Mouse (Mus musculus) limb, embryonic 14.5 days (tissue): ENCODE data around the gene Wnt8b. TPM values are rescaled to one million over a fixed set of nuclear protein-coding genes. Genes with fewer than 3 reads are reported as not detected.

Experiments used
- ATAC-seq: fragments of 200-750 bp; cut with Nextera tagmentation; 2 replicates; pipeline ENCODE4 v1.8.0; 2017; ENCODE audit warnings: low read depth, moderate number of reproducible peaks, moderate TSS enrichment; ENCODE audit not compliant: low FRiP score
- DNase-seq: peaks from one replicate; pipeline ENCODE4 v3.0.0-alpha.2; 2015; ENCODE audit warnings: low spot score
- H3K27ac ChIP-seq: fragments of 300-500 bp; sonication (generic); replicated peaks from 2 replicates; pipeline ENCODE4 v1.5.1; 2014; ENCODE audit warnings: low read depth, mild to moderate bottlenecking, low read length, moderate library complexity, mixed read lengths
- H3K27me3 ChIP-seq: fragments of 300-500 bp; sonication (generic); 2 replicates; pipeline ENCODE4 v1.6.1; 2014; ENCODE audit warnings: low read length, mixed read lengths; ENCODE audit not compliant: control insufficient read depth, insufficient read depth
- H3K36me3 ChIP-seq: fragments of 300-500 bp; sonication (generic); 2 replicates; pipeline ENCODE4 v1.6.1; 2014; ENCODE audit warnings: mild to moderate bottlenecking, low read length, moderate library complexity, mixed read lengths; ENCODE audit not compliant: control insufficient read depth, insufficient read depth
- H3K4me1 ChIP-seq: fragments of 300-500 bp; sonication (generic); 2 replicates; pipeline ENCODE4 v1.6.1; 2014; ENCODE audit warnings: antibody characterized with exemption, low read length, mixed read lengths; ENCODE audit not compliant: control insufficient read depth, insufficient read depth
- H3K4me2 ChIP-seq: fragments of 300-500 bp; sonication (generic); replicated peaks from 2 replicates; pipeline ENCODE4 v1.6.1; 2014; ENCODE audit warnings: low read depth, mild to moderate bottlenecking, low read length, moderate library complexity; ENCODE audit not compliant: severe bottlenecking
- H3K4me3 ChIP-seq: fragments of 300-500 bp; sonication (generic); replicated peaks from 2 replicates; pipeline ENCODE4 v1.5.1; 2014; ENCODE audit warnings: low read length
- H3K9ac ChIP-seq: fragments of 300-500 bp; sonication (generic); 2 replicates; pipeline ENCODE4 v1.6.1; 2014; ENCODE audit warnings: mild to moderate bottlenecking, low read depth, low read length, moderate library complexity; ENCODE audit not compliant: severe bottlenecking
- H3K9me3 ChIP-seq: fragments of 300-500 bp; sonication (generic); 2 replicates; pipeline ENCODE4 v1.6.1; 2016; ENCODE audit warnings: low read length; ENCODE audit not compliant: control insufficient read depth
- POLR2A ChIP-seq: fragments of 200-500 bp; IDR thresholded peaks from 2 replicates; pipeline ENCODE4 v1.8.0; 2012; ENCODE audit warnings: inconsistent platforms, mild to moderate bottlenecking, moderate library complexity, borderline replicate concordance; ENCODE audit not compliant: insufficient read depth, insufficient read length; ENCODE audit errors: extremely low read depth
- WGBS: fragments of 180-500 bp; shearing (Covaris S2); extraction: QIAGEN DNeasy Blood & Tissue Kit; methylation state at CpG from one replicate; pipeline ENCODE4 v1.1.7; 2014; 5-methylcytosine and 5-hydroxymethylcytosine counted together
- polyA plus RNA-seq, 2 experiments: library from polyadenylated mRNA; depleted of rRNA in 1 of 2; stranded (reverse) in 1 of 2; unstranded in 1 of 2; fragments of >200 nt; fragmentation: Nextera tagmentation in 1 of 2; extraction: Ambion mirVana in 1 of 2; gene quantifications; 2 replicates each; pipeline versions ENCODE4 v1.2.1 to v1.2.3; 2012 to 2014

The Wnt8b gene
- polyA plus RNA-seq (2012; rRNA removed) (0.03 and 0.04 TPM in 2 replicates), polyA plus RNA-seq (2014; fragmentation: Nextera tagmentation; extraction: Ambion mirVana) (not detected in 2 replicates)

DNA sequence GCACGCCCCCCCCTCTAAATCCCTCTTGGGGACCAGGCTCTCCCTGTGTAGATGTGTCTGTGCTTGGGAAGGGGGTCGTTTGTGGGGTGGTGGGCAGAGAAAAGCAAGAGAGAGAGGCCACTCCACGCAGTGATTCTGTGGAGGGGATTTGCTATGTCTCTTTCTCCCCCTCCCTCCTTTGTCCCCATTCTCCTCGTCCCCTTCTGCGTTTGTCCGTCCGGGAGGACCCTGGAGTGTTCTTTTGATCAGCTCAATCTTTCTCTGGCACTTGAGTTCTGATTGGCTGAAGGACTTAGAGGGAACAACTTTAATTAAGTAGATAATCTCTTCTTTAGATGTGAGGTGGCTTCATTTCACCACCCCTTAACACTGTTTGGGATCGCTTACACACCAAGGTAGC, at the start of gene Wnt8b:
Gene Wnt8b, plus strand, starts transcription at position 345 of the 400 bp plus-strand sequence.
- H3K4me3 ChIP-seq, result no peak within 1 kb of the TSS
- no peak within 1 kb of the TSS for H3K4me2 ChIP-seq
- no peak within 1 kb of the TSS for H3K9ac ChIP-seq
- DNase-seq, result no peak
- H3K9me3 ChIP-seq, result no peaks in the 10 kb centered on the region
- no peak within 1 kb of the TSS for H3K27ac ChIP-seq
- H3K27me3 ChIP-seq, result no peaks in the 10 kb centered on the region
- WGBS, result 35% methylated on average over 8 of the region's 8 CpGs
- no peaks in the 10 kb centered on the region for H3K4me1 ChIP-seq
- no peak for ATAC-seq
- H3K36me3 ChIP-seq, result no peaks in the 10 kb centered on the region
- no peak for TF ChIP-seq POLR2A

DNA sequence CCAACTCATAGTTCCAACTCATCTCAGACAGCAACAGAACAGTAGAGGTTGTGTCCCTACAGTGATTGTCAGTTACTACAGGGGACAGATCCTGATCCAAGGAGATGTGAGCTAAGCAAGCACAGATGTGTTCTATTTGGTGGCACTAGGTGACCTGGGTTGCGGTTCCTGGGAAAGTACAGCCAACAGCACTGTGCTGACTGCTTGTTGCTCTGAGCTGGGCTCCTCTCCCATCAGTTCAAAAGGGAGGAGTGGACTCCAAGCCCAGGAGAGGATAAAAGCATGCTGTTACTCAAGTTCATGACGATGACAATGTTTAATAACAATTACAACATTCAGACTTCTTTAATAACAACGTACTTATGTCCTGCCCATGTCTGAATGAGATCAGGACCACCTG, 47.5 kb upstream of the Wnt8b start:
- 85% methylated on average over 3 of the region's 3 CpGs for WGBS
- no peaks in the 10 kb centered on the region for H3K4me1 ChIP-seq
- no peak for DNase-seq
- no peaks in the 10 kb centered on the region for H3K27me3 ChIP-seq
- no peak overlapping the region for H3K4me3 ChIP-seq
- no peak overlapping the region for H3K9ac ChIP-seq
- no peak overlapping the region for H3K4me2 ChIP-seq
- no peaks in the 10 kb centered on the region for H3K36me3 ChIP-seq
- ATAC-seq, result no peak
- H3K27ac ChIP-seq, result no peak overlapping the region
- no peak for TF ChIP-seq POLR2A
- no peaks in the 10 kb centered on the region for H3K9me3 ChIP-seq

DNA sequence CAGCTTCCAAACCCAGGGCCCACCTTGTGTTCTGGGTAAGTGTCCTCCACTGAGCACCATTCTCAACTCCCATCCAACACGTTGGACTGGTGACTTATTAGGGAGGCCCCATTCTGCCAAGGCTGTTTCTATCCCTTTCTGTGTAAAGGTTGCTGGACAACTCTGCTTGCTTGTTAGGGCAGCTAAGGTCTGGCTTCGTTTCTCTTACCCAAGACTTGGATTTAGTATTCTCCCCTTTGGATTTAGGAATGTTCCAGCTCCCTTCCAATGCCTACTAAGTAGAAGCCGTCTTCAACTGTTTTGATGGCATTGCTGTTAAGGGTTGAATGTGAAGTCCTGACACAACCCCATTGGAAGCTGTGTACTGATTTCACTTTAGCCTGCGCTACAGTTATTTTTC, 45.3 kb upstream of the Wnt8b start:
- H3K4me1 ChIP-seq, result no peaks in the 10 kb centered on the region
- no peaks in the 10 kb centered on the region for H3K9me3 ChIP-seq
- WGBS, result 80% methylated on average over 4 of the region's 4 CpGs
- DNase-seq (no peak), ATAC-seq (no peak)
- no peaks in the 10 kb centered on the region for H3K36me3 ChIP-seq
- no peaks in the 10 kb centered on the region for H3K27me3 ChIP-seq
- H3K9ac ChIP-seq, result no peak overlapping the region
- no peak overlapping the region for H3K27ac ChIP-seq
- no peak overlapping the region for H3K4me3 ChIP-seq
- H3K4me2 ChIP-seq, result no peak overlapping the region
- no peak for TF ChIP-seq POLR2A

- TF ChIP-seq POLR2A, result no peak
- Histone ChIP-seq H3K4me1 (no peaks in the 10 kb centered on the region), H3K9me3 (no peaks in the 10 kb centered on the region), H3K27ac (no peak overlapping the region), H3K4me2 (no peak overlapping the region), H3K27me3 (no peaks in the 10 kb centered on the region), H3K9ac (no peak overlapping the region), H3K36me3 (no peaks in the 10 kb centered on the region), H3K4me3 (no peak overlapping the region)
- no peak for ATAC-seq
- WGBS, result 72% methylated on average over 6 of the region's 6 CpGs
- no peak for DNase-seq
Observed at GRCm38 (mm10) chr19:44454862-44455261, 38.4 kb upstream of the Wnt8b start.

DNA sequence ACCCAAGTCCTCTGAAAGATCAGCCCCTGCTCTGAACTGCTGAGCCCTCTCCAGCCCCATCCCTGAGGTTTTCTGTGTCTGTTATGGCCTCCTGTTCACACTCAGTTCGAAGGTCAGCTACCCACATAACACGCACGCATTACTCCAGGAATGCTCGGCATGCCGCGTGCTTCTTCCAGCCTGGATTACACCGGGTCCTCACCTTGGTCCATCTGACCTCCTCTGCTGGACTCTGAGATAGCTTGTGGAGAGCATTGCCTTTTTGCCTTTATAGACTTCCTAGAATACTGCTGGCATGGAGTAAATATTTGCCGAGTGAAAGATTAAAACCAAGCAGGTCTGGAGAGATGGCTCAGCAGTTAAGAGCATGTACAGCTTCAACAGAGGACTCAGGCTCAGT, 37.9 kb upstream of the Wnt8b start:
- DNase-seq (no peak), ATAC-seq (no peak)
- no peaks in the 10 kb centered on the region for H3K36me3 ChIP-seq
- no peak overlapping the region for H3K27ac ChIP-seq
- TF ChIP-seq POLR2A, result no peak
- 87% methylated on average over 8 of the region's 8 CpGs for WGBS
- no peak overlapping the region for H3K4me3 ChIP-seq
- H3K4me1 ChIP-seq, result no peaks in the 10 kb centered on the region
- no peaks in the 10 kb centered on the region for H3K9me3 ChIP-seq
- H3K27me3 ChIP-seq, result no peaks in the 10 kb centered on the region
- no peak overlapping the region for H3K4me2 ChIP-seq
- H3K9ac ChIP-seq, result no peak overlapping the region
